ENCODE assay signal across 12 mouse cellular contexts in genomic region chr11:113469919-113470785, GRCm38 (mm10).
DNase-seq lines count a peak whose midpoint lies in the region; ATAC-seq lines count a peak whose summit lies in the region.
"Had no signal": no experiment of that assay in that cellular context is flagged by ENCODE, and none has a peak within 500 bp of the region (broad histone marks: within the 10 kb centered on the region; RNA-seq: fewer than 3 reads in every experiment).

No protein-coding gene starts in this region.

- H3K9ac ChIP-seq in neural tube, embryonic 12.5 days: 0 out of 2 replicates have a peak overlapping the region, but pooled peaks have one; percentile 17
- H3K9ac ChIP-seq: hindbrain, embryonic 15.5 days had no signal

- peaks cover 20% of the 10 kb centered on the region for H3K4me1 ChIP-seq in neural tube, embryonic 12.5 days

- no peak overlapping the region for H3K4me2 ChIP-seq in neural tube, embryonic 12.5 days (replicated peaks)
- H3K4me2 ChIP-seq: hindbrain, embryonic 15.5 days had no signal

- ATAC-seq in neural tube, embryonic 12.5 days (ENCODE audit: low FRiP score, low read depth): no peak

- H3K27ac ChIP-seq in neural tube, embryonic 12.5 days: no peak overlapping the region
- H3K27ac ChIP-seq: hindbrain, embryonic 15.5 days; kidney, postnatal 0 days had no signal

- DNase-seq in adrenal gland, adult (ENCODE audit: inconsistent age in 2 of 2, low spot score in 1 of 2): peak; percentile 71 to 80
- DNase-seq in adrenal gland, postnatal 4 days (ENCODE audit: low spot score in 2 of 2): no peak
- no peak for DNase-seq in neural tube, embryonic 10.5 days (ENCODE audit: extremely low spot score, low spot score)
- peak; percentile 28 for DNase-seq in fibroblast of lung, adult 2 months (ENCODE audit: low read depth)
- DNase-seq in thymus, postnatal 36 days: peak; percentile 66 to 75
- DNase-seq in gastrocnemius, postnatal 4 days (ENCODE audit: low spot score in 2 of 2): no peak
- no peak for DNase-seq in testis, postnatal 10 days (ENCODE audit: low spot score)
- DNase-seq: cerebellum, adult 9-10 months; lung, adult 18-20 months had no signal

- WGBS in neural tube, embryonic 12.5 days: 83% methylated on average over 17 of the region's 17 CpGs

- no peaks in the 10 kb centered on the region for H3K36me3 ChIP-seq in neural tube, embryonic 12.5 days
- H3K36me3 ChIP-seq: hindbrain, embryonic 15.5 days had no signal

- no peaks in the 10 kb centered on the region for H3K9me3 ChIP-seq in neural tube, embryonic 12.5 days
- H3K9me3 ChIP-seq: hindbrain, embryonic 15.5 days had no signal

- H3K4me3 ChIP-seq in neural tube, embryonic 12.5 days: no peak overlapping the region
- H3K4me3 ChIP-seq: hindbrain, embryonic 15.5 days had no signal

- no peaks in the 10 kb centered on the region for H3K27me3 ChIP-seq in neural tube, embryonic 12.5 days (replicated peaks)
- H3K27me3 ChIP-seq: hindbrain, embryonic 15.5 days had no signal

Comparison
In these comparisons a context has a peak if more than half of its experiments do, and no peak if none do; other contexts are left out.
1. DNase-seq: peak in adrenal gland, adult (2 of 2), fibroblast of lung, adult 2 months (single experiment) and thymus, postnatal 36 days (2 of 2); none in adrenal gland, postnatal 4 days (0 of 2), neural tube, embryonic 10.5 days (single experiment), gastrocnemius, postnatal 4 days (0 of 2) and testis, postnatal 10 days (single experiment).